Mouse (Mus musculus): ENCODE measurements around the gene Tfap2b. TPM values are rescaled to one million over a fixed set of nuclear protein-coding genes. Genes with fewer than 3 reads are reported as not detected.

Gene Tfap2b
- polyA plus RNA-seq, 2 experiments, result 0.01 TPM; not detected in 1

DNA sequence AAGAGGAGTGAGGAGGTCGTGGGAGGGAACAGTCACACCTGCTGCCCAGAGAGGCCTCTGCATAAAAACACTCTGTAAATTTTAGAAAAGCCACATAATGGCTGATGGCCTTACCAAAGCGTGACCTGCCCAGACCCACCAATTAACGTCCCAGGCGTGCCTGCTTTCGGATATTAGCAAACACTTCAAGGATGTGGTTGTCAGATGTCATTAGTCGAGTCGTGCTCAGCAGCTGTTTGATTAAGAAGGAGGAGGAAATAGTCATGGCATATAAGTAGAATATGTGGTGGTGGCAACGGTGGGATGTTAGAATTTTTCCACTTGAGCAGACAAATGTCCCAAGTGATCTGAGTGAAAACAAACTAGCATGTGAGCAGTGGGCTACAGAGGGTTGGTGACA, 33.3 kb downstream of the Tfap2b start:
- TF ChIP-seq EP300 (IDR thresholded peaks at IDR 0.05; ENCODE audit: low read depth) (no peak), CTCF (IDR thresholded peaks at IDR 0.05; ENCODE audit: low read depth) (no peak)
- no peak overlapping the region for H3K27ac ChIP-seq
- 5% methylated on average over 8 of the region's 8 CpGs for WGBS (ENCODE audit: insufficient replicate concordance)

DNA sequence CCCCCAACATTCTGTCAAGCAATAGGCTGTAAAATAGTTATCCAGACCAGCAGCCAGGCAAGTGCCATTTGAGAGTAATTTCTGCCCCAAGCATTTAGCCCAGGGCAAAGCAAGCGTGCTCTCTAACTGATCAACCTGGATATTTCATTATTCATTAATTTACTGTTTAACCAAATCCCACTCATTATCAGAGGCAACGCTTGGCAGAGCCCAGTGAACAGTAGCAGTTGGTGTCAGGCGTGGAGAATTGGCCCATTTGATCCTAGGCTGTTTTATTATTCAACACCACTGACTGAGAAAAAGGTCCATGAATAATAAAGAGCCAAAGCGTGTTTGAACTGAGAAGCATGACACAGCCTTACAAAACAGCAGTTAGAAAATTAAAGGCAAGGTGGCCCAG, 36.3 kb downstream of the Tfap2b start:
- DNase-seq (ENCODE audit: low read depth in 3 of 3, low spot score in 3 of 3) (no peak), ATAC-seq (ENCODE audit: insufficient read depth) (no peak)
- Histone ChIP-seq H3K9ac (replicated peaks) (no peak overlapping the region), H3K4me1 (replicated peaks; ENCODE audit: control insufficient read depth in 2 of 2, insufficient read depth in 2 of 2, low read length in 1 of 2) (no peaks in the 10 kb centered on the region), H3K4me2 (ENCODE audit: low read depth) (no peak overlapping the region), H3K27ac (no peak overlapping the region), H3K36me3 (replicated peaks; ENCODE audit: control insufficient read depth, insufficient read depth, low read depth) (no peaks in the 10 kb centered on the region), H3K4me3 (ENCODE audit: insufficient read depth in 1 of 2, low read depth in 2 of 2, low read length in 2 of 2) (no peak overlapping the region), H3K9me3 (ENCODE audit: control insufficient read depth, low read length) (no peaks in the 10 kb centered on the region), H3K27me3 (ENCODE audit: control insufficient read depth, insufficient read depth, low read length) (peaks cover 13% of the 10 kb centered on the region)
- 30% methylated on average over 4 of the region's 4 CpGs for WGBS (ENCODE audit: insufficient replicate concordance)
- TF ChIP-seq CTCF (IDR thresholded peaks at IDR 0.05; ENCODE audit: low read depth) (no peak), EP300 (IDR thresholded peaks at IDR 0.05; ENCODE audit: low read depth) (no peak)

More for the DNA sequence above, 33.3 kb downstream of the Tfap2b start:
- no peaks in the 10 kb centered on the region for H3K4me1 ChIP-seq (replicated peaks; ENCODE audit: control insufficient read depth in 2 of 2, insufficient read depth in 2 of 2, low read length in 1 of 2)
- H3K4me2 ChIP-seq (ENCODE audit: low read depth), result no peak overlapping the region
- no peak overlapping the region for H3K9ac ChIP-seq (replicated peaks)
- H3K36me3 ChIP-seq (replicated peaks; ENCODE audit: control insufficient read depth, insufficient read depth, low read depth), result no peaks in the 10 kb centered on the region
- H3K9me3 ChIP-seq (ENCODE audit: control insufficient read depth, low read length), result no peaks in the 10 kb centered on the region
- peaks cover 17% of the 10 kb centered on the region for H3K27me3 ChIP-seq (ENCODE audit: control insufficient read depth, insufficient read depth, low read length)
- DNase-seq (ENCODE audit: low read depth in 3 of 3, low spot score in 3 of 3), result no peak
- H3K4me3 ChIP-seq (ENCODE audit: insufficient read depth in 1 of 2, low read depth in 2 of 2, low read length in 2 of 2), result no peak overlapping the region
- ATAC-seq (ENCODE audit: insufficient read depth), result no peak

DNA sequence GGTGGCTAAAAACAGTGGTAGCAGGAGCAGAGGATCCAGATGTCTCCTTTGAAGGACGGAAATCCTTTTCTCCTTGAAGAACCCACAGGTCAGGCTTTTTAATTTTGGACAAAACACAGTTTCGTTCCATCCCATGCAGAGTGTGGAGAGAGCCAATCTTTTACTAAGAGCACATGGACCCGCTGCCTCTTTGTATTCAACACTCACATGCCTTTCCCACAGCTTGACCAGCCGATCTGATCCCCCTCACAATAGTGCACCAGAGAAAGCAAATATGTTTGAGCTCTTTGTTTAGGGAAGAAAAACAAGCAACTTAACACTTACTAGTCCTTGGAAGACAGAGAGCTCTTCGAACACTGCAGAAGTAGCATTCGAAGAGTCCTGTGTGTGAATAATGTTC, 42.6 kb downstream of the Tfap2b start:
- 53% methylated on average over 6 of the region's 6 CpGs for WGBS (ENCODE audit: insufficient replicate concordance)
- DNase-seq (ENCODE audit: low read depth in 3 of 3, low spot score in 3 of 3) (no peak), ATAC-seq (ENCODE audit: insufficient read depth) (no peak)
- Histone ChIP-seq H3K9me3 (ENCODE audit: control insufficient read depth, low read length) (no peaks in the 10 kb centered on the region), H3K27ac (no peak overlapping the region), H3K4me2 (ENCODE audit: low read depth) (no peak overlapping the region), H3K4me3 (ENCODE audit: insufficient read depth in 1 of 2, low read depth in 2 of 2, low read length in 2 of 2) (no peak overlapping the region), H3K4me1 (replicated peaks; ENCODE audit: control insufficient read depth in 2 of 2, insufficient read depth in 2 of 2, low read length in 1 of 2) (no peaks in the 10 kb centered on the region), H3K9ac (replicated peaks) (no peak overlapping the region), H3K27me3 (ENCODE audit: control insufficient read depth, insufficient read depth, low read length) (no peaks in the 10 kb centered on the region), H3K36me3 (replicated peaks; ENCODE audit: control insufficient read depth, insufficient read depth, low read depth) (no peaks in the 10 kb centered on the region)
- TF ChIP-seq CTCF (IDR thresholded peaks at IDR 0.05; ENCODE audit: low read depth) (no peak), EP300 (IDR thresholded peaks at IDR 0.05; ENCODE audit: low read depth) (no peak)

DNA sequence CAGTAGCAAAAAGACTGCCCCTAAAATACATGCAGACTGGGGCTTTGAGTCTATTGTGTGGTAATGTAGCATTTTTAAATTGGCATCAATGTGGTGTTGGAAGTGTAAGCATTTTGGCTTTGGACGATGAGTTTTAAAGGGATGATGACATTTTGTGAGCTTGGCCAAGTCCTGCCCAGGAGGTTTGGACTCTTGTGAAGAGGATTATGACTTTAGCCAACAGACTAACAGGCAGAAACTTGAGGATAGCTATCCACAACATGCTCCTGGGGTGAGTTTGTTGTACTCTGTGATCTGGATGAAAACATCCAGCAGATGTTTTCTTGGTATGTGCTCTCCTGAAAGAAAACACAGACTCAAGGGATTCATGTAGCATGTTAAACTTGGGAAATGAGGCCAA, 60.9 kb downstream of the Tfap2b start:
- H3K4me2 ChIP-seq (ENCODE audit: low read depth), result no peak overlapping the region
- ATAC-seq (ENCODE audit: insufficient read depth), result no peak
- H3K27me3 ChIP-seq (ENCODE audit: control insufficient read depth, insufficient read depth, low read length), result no peaks in the 10 kb centered on the region
- no peak overlapping the region for H3K27ac ChIP-seq
- no peak overlapping the region for H3K9ac ChIP-seq (replicated peaks)
- H3K4me3 ChIP-seq (ENCODE audit: insufficient read depth in 1 of 2, low read depth in 2 of 2, low read length in 2 of 2), result no peak overlapping the region
- H3K4me1 ChIP-seq (replicated peaks; ENCODE audit: control insufficient read depth in 2 of 2, insufficient read depth in 2 of 2, low read length in 1 of 2), result no peaks in the 10 kb centered on the region
- no peaks in the 10 kb centered on the region for H3K9me3 ChIP-seq (ENCODE audit: control insufficient read depth, low read length)
- DNase-seq (ENCODE audit: low read depth in 3 of 3, low spot score in 3 of 3), result no peak
- no peak for TF ChIP-seq CTCF (IDR thresholded peaks at IDR 0.05; ENCODE audit: low read depth)
- H3K36me3 ChIP-seq (replicated peaks; ENCODE audit: control insufficient read depth, insufficient read depth, low read depth), result no peaks in the 10 kb centered on the region
- 57% methylated on average over 1 of the region's 1 CpGs for WGBS (ENCODE audit: insufficient replicate concordance)

Other genes with a start within 250 kb of the Tfap2b start
- gene Tfap2d, start 105.9 kb upstream of the Tfap2b start, polyA plus RNA-seq (2012; rRNA removed), result 0.02 TPM in 1 of 2 replicates, not detected in the other
- gene Tfap2d, start 105.9 kb upstream of the Tfap2b start, polyA plus RNA-seq (2014; fragmentation: Nextera tagmentation; extraction: Ambion mirVana), result not detected in 2 replicates